Mouse (Mus musculus) spleen, adult 2 months (tissue): ENCODE results near the gene Trpv1.
A peak's percentile ranks its signal among the peaks of the same experiment; 100 is the strongest.

Experiments
- CTCF ChIP-seq: fragments of 200-500 bp; IDR thresholded peaks from 2 replicates; pipeline ENCODE4 v1.5.1; 2011; ENCODE audit warnings: mild to moderate bottlenecking, inconsistent platforms; ENCODE audit not compliant: insufficient read depth, insufficient read length, insufficient replicate concordance; ENCODE audit errors: extremely low read depth
- POLR2A ChIP-seq: fragments of 200-500 bp; IDR thresholded peaks from 2 replicates; pipeline ENCODE4 v1.6.1; 2011; ENCODE audit warnings: low read depth, low read length, inconsistent platforms

GRCm38 (mm10) chr11:73198603-73199229, 35.4 kb upstream of the Trpv1 start, which contains the start of gene Ctns:
- peak; percentile 15; the same call in 1 of the 2 replicates for TF ChIP-seq POLR2A
- no peak for TF ChIP-seq CTCF
